Mouse (Mus musculus) cortical plate, adult 2 months (tissue): ENCODE measurements at regions not wholly inside any gene's neighbourhood (a gene's known extent, or its start where the extent isn't known, plus 50 kb on each side); places are given as distances from the start of the nearest gene placed in this dataset.

ENCODE experiments used
- CTCF ChIP-seq: fragments of 200-500 bp; IDR thresholded peaks from 2 replicates; pipeline ENCODE4 v1.5.1; 2011; ENCODE audit warnings: mild to moderate bottlenecking, control low read depth, low read length; ENCODE audit not compliant: insufficient read depth; ENCODE audit errors: extremely low read depth
- POLR2A ChIP-seq: fragments of 200-500 bp; IDR thresholded peaks from 2 replicates; pipeline ENCODE4 v1.6.1; 2011; ENCODE audit warnings: mild to moderate bottlenecking, low read length, control low read depth; ENCODE audit not compliant: insufficient read depth; ENCODE audit errors: extremely low read depth

- TF ChIP-seq POLR2A = no peak
- no peak for TF ChIP-seq CTCF
These were observed 443.5 kb upstream of the Tmprss15 start for GRCm38 (mm10) chr16:79534370-79534769.
